Mouse (Mus musculus): ENCODE data around the gene Zmynd15. TPM values are rescaled to one million over a fixed set of nuclear protein-coding genes. Genes with fewer than 3 reads are reported as not detected.

Gene Zmynd15
- polyA plus RNA-seq, 1 experiment from 2014 or later, result 1.5 TPM

- H3K36me3 ChIP-seq, result no peaks in the 10 kb centered on the region
- no peak overlapping the region for H3K4me2 ChIP-seq
- no peak overlapping the region for H3K27ac ChIP-seq (replicated peaks)
- H3K9me3 ChIP-seq, result no peaks in the 10 kb centered on the region
- no peak overlapping the region for H3K9ac ChIP-seq
- no peak overlapping the region for H3K4me3 ChIP-seq
- no peak for ATAC-seq (ENCODE audit: low read depth)
- WGBS, result 59% methylated on average over 2 of the region's 2 CpGs
- H3K27me3 ChIP-seq, result no peaks in the 10 kb centered on the region
- no peaks in the 10 kb centered on the region for H3K4me1 ChIP-seq (replicated peaks)
Observed at GRCm38 (mm10) chr11:70485498-70485897, 26.3 kb downstream of the Zmynd15 start.

GRCm38 (mm10) chr11:70487816-70488215 lies 28.6 kb downstream of the Zmynd15 start:
- Histone ChIP-seq H3K4me1 (replicated peaks) (no peaks in the 10 kb centered on the region), H3K9ac (no peak overlapping the region), H3K4me2 (no peak overlapping the region), H3K27me3 (no peaks in the 10 kb centered on the region), H3K9me3 (no peaks in the 10 kb centered on the region), H3K36me3 (no peaks in the 10 kb centered on the region), H3K4me3 (no peak overlapping the region), H3K27ac (replicated peaks) (no peak overlapping the region)
- no peak for ATAC-seq (ENCODE audit: low read depth)
- 42% methylated on average over 4 of the region's 4 CpGs for WGBS

- 78% methylated on average over 3 of the region's 3 CpGs for WGBS
- Histone ChIP-seq H3K36me3 (no peaks in the 10 kb centered on the region), H3K4me2 (no peak overlapping the region), H3K9ac (no peak overlapping the region), H3K27ac (replicated peaks) (no peak overlapping the region), H3K4me1 (replicated peaks) (no peaks in the 10 kb centered on the region), H3K27me3 (no peaks in the 10 kb centered on the region), H3K9me3 (no peaks in the 10 kb centered on the region), H3K4me3 (no peak overlapping the region)
- no peak for ATAC-seq (ENCODE audit: low read depth)
Observed at GRCm38 (mm10) chr11:70489138-70489537, 29.9 kb downstream of the Zmynd15 start.

- H3K9me3 ChIP-seq, result no peaks in the 10 kb centered on the region
- H3K27ac ChIP-seq (replicated peaks), result no peak overlapping the region
- no peaks in the 10 kb centered on the region for H3K27me3 ChIP-seq
- no peak overlapping the region for H3K4me3 ChIP-seq
- WGBS, result 90% methylated on average over 6 of the region's 6 CpGs
- no peaks in the 10 kb centered on the region for H3K4me1 ChIP-seq (replicated peaks)
- no peaks in the 10 kb centered on the region for H3K36me3 ChIP-seq
- no peak overlapping the region for H3K9ac ChIP-seq
- no peak overlapping the region for H3K4me2 ChIP-seq
- ATAC-seq (ENCODE audit: low read depth), result no peak
Observed at GRCm38 (mm10) chr11:70489684-70490083, 30.5 kb downstream of the Zmynd15 start.

- H3K9me3 ChIP-seq, result no peaks in the 10 kb centered on the region
- ATAC-seq (ENCODE audit: low read depth), result no peak
- H3K4me1 ChIP-seq (replicated peaks), result no peaks in the 10 kb centered on the region
- H3K4me2 ChIP-seq, result no peak overlapping the region
- H3K27me3 ChIP-seq, result no peaks in the 10 kb centered on the region
- no peak overlapping the region for H3K9ac ChIP-seq
- no peaks in the 10 kb centered on the region for H3K36me3 ChIP-seq
- H3K27ac ChIP-seq (replicated peaks), result no peak overlapping the region
- no peak overlapping the region for H3K4me3 ChIP-seq
- 70% methylated on average over 14 of the region's 14 CpGs for WGBS
Observed at GRCm38 (mm10) chr11:70499566-70500475, 40.6 kb downstream of the Zmynd15 start.

- Histone ChIP-seq H3K27me3 (no peaks in the 10 kb centered on the region), H3K4me3 (no peak overlapping the region), H3K9ac (no peak overlapping the region), H3K9me3 (no peaks in the 10 kb centered on the region), H3K36me3 (no peaks in the 10 kb centered on the region), H3K4me1 (replicated peaks) (no peaks in the 10 kb centered on the region), H3K27ac (replicated peaks) (no peak overlapping the region), H3K4me2 (no peak overlapping the region)
- no peak for ATAC-seq (ENCODE audit: low read depth)
- WGBS, result 98% methylated on average over 1 of the region's 1 CpGs
Observed at GRCm38 (mm10) chr11:70500476-70500812, 41.2 kb downstream of the Zmynd15 start.

GRCm38 (mm10) chr11:70502018-70502417 lies 42.8 kb downstream of the Zmynd15 start:
- no peak overlapping the region for H3K27ac ChIP-seq (replicated peaks)
- no peak for ATAC-seq (ENCODE audit: low read depth)
- 74% methylated on average over 3 of the region's 3 CpGs for WGBS
- H3K4me1 ChIP-seq (replicated peaks), result no peaks in the 10 kb centered on the region
- H3K9ac ChIP-seq, result no peak overlapping the region
- no peaks in the 10 kb centered on the region for H3K9me3 ChIP-seq
- H3K27me3 ChIP-seq, result no peaks in the 10 kb centered on the region
- H3K36me3 ChIP-seq, result no peaks in the 10 kb centered on the region
- no peak overlapping the region for H3K4me2 ChIP-seq
- H3K4me3 ChIP-seq, result no peak overlapping the region

- no peak within 1 kb of the TSS for H3K4me3 ChIP-seq
- no peak within 1 kb of the TSS for H3K4me2 ChIP-seq
- H3K36me3 ChIP-seq, result no peaks in the 10 kb centered on the region
- H3K27ac ChIP-seq (replicated peaks), result no peak within 1 kb of the TSS
- no peak within 1 kb of the TSS for H3K9ac ChIP-seq
- ATAC-seq (ENCODE audit: low read depth), result no peak
- H3K27me3 ChIP-seq, result 0 out of 2 replicates have a peak, but pooled peaks cover 5% of the 10 kb centered on the region
- WGBS, result 86% methylated on average over 9 of the region's 9 CpGs
- H3K4me1 ChIP-seq (replicated peaks), result peaks cover 5% of the 10 kb centered on the region; the same call in 1 of the 2 replicates
- H3K9me3 ChIP-seq, result no peaks in the 10 kb centered on the region
Observed at GRCm38 (mm10) chr11:70504970-70505369, 45.7 kb downstream of the Zmynd15 start, which contains the start of gene Tm4sf5. Gene Tm4sf5 (plus strand): TSS chr11:70505244.

GRCm38 (mm10) chr11:70506385-70506784 lies 47.2 kb downstream of the Zmynd15 start:
- peaks cover 6% of the 10 kb centered on the region; the same call in 1 of the 2 replicates for H3K4me1 ChIP-seq (replicated peaks)
- WGBS, result 37% methylated on average over 4 of the region's 4 CpGs
- H3K27me3 ChIP-seq, result 0 out of 2 replicates have a peak, but pooled peaks cover 5% of the 10 kb centered on the region
- no peaks in the 10 kb centered on the region for H3K36me3 ChIP-seq
- no peak overlapping the region for H3K4me2 ChIP-seq
- H3K9ac ChIP-seq, result no peak overlapping the region
- no peak overlapping the region for H3K27ac ChIP-seq (replicated peaks)
- ATAC-seq (ENCODE audit: low read depth), result no peak
- no peaks in the 10 kb centered on the region for H3K9me3 ChIP-seq
- H3K4me3 ChIP-seq, result no peak overlapping the region

GRCm38 (mm10) chr11:70506962-70507515 lies 47.8 kb downstream of the Zmynd15 start:
- H3K27me3 ChIP-seq, result 0 out of 2 replicates have a peak, but pooled peaks cover 5% of the 10 kb centered on the region
- H3K9me3 ChIP-seq, result no peaks in the 10 kb centered on the region
- no peak overlapping the region for H3K4me3 ChIP-seq
- H3K36me3 ChIP-seq, result no peaks in the 10 kb centered on the region
- no peak overlapping the region for H3K4me2 ChIP-seq
- peaks cover 6% of the 10 kb centered on the region; the same call in 1 of the 2 replicates for H3K4me1 ChIP-seq (replicated peaks)
- H3K9ac ChIP-seq, result no peak overlapping the region
- WGBS, result 77% methylated on average over 7 of the region's 7 CpGs
- no peak overlapping the region for H3K27ac ChIP-seq (replicated peaks)
- ATAC-seq (ENCODE audit: low read depth), result no peak

- Histone ChIP-seq H3K36me3 (no peaks in the 10 kb centered on the region), H3K4me2 (peak overlapping the region; percentile 22), H3K27me3 (0 out of 2 replicates have a peak, but pooled peaks cover 5% of the 10 kb centered on the region), H3K27ac (replicated peaks) (no peak overlapping the region), H3K4me3 (no peak overlapping the region), H3K9me3 (no peaks in the 10 kb centered on the region), H3K4me1 (replicated peaks) (peaks cover 6% of the 10 kb centered on the region; the same call in 1 of the 2 replicates), H3K9ac (no peak overlapping the region)
- 10% methylated on average over 19 of the region's 19 CpGs for WGBS
- peak; percentile 84; the same call in 1 of the 2 replicates for ATAC-seq (ENCODE audit: low read depth)
Observed at GRCm38 (mm10) chr11:70509753-70510564, 50.7 kb downstream of the Zmynd15 start.

GRCm38 (mm10) chr11:70511242-70511641 lies 52.0 kb downstream of the Zmynd15 start:
- H3K4me2 ChIP-seq, result no peak overlapping the region
- H3K27me3 ChIP-seq, result 0 out of 2 replicates have a peak, but pooled peaks cover 5% of the 10 kb centered on the region
- no peak for ATAC-seq (ENCODE audit: low read depth)
- WGBS, result 71% methylated on average over 2 of the region's 2 CpGs
- H3K27ac ChIP-seq (replicated peaks), result no peak overlapping the region
- H3K9ac ChIP-seq, result no peak overlapping the region
- H3K9me3 ChIP-seq, result no peaks in the 10 kb centered on the region
- peaks cover 6% of the 10 kb centered on the region; the same call in 1 of the 2 replicates for H3K4me1 ChIP-seq (replicated peaks)
- no peak overlapping the region for H3K4me3 ChIP-seq
- no peaks in the 10 kb centered on the region for H3K36me3 ChIP-seq

All from neural tube, embryonic 13.5 days (tissue).